Mouse (Mus musculus) adrenal gland, adult 18-20 months (tissue): ENCODE results near the gene Thrap3. TPM values are rescaled to one million over a fixed set of nuclear protein-coding genes. Genes with fewer than 3 reads are reported as not detected.
"Not testable (repeated sequence)": the region's sequence is repeated elsewhere in the genome, so short reads cannot be mapped to it uniquely, and the experiment has no call there.

Source experiments
- DNase-seq, 2 experiments: peaks; one replicate each; pipeline ENCODE4 v3.0.0; 2021 to 2022; ENCODE audit warnings: low spot score in 2 of 2
- total RNA-seq, 2 experiments: library from RNA; stranded (reverse); gene quantifications; 1 replicate in 1 of 2; 2 replicates in 1 of 2; pipeline ENCODE4 v1.2.3; 2021

Thrap3 gene
- total RNA-seq, 2 experiments from 2014 or later, result 142 to 182 TPM

GRCm38 (mm10) chr4:126220045-126220444, 17.5 kb upstream of the Thrap3 start:
- no peak for DNase-seq

- DNase-seq, result not testable (repeated sequence)
Measured at GRCm38 (mm10) chr4:126219540-126219939, 17.0 kb upstream of the Thrap3 start.

- no peak for DNase-seq
Measured at GRCm38 (mm10) chr4:126217771-126218170, 15.2 kb upstream of the Thrap3 start.

GRCm38 (mm10) chr4:126207081-126207480, 4.5 kb upstream of the Thrap3 start:
- DNase-seq, result no peak

GRCm38 (mm10) chr4:126205386-126205785, 2.8 kb upstream of the Thrap3 start:
- no peak for DNase-seq

- DNase-seq, result no peak
Measured at GRCm38 (mm10) chr4:126204661-126205230, 2.2 kb upstream of the Thrap3 start.

DNA sequence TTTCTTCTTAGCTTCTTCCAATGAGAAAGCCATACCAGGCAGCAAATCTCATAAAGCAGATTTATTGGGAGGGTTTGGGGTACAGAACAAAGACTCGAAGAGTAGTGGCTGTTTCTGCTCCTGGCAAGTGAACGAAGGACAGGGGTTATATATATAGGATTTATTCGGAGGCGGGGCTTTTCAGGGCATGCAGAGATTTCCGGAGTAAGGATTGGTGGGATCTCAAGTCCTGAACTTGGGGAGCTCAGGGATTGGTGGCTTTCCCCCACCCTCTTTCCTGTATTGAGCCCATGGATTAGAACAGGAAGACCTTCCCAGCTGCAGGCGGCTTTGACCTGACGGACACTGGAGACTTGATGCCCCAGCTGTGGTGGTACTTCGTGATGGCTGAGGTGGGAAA, 1.5 kb upstream of the Thrap3 start:
- no peak for DNase-seq

- DNase-seq, result no peak
Measured at GRCm38 (mm10) chr4:126203336-126203895, 856 bp upstream of the Thrap3 start.

DNA sequence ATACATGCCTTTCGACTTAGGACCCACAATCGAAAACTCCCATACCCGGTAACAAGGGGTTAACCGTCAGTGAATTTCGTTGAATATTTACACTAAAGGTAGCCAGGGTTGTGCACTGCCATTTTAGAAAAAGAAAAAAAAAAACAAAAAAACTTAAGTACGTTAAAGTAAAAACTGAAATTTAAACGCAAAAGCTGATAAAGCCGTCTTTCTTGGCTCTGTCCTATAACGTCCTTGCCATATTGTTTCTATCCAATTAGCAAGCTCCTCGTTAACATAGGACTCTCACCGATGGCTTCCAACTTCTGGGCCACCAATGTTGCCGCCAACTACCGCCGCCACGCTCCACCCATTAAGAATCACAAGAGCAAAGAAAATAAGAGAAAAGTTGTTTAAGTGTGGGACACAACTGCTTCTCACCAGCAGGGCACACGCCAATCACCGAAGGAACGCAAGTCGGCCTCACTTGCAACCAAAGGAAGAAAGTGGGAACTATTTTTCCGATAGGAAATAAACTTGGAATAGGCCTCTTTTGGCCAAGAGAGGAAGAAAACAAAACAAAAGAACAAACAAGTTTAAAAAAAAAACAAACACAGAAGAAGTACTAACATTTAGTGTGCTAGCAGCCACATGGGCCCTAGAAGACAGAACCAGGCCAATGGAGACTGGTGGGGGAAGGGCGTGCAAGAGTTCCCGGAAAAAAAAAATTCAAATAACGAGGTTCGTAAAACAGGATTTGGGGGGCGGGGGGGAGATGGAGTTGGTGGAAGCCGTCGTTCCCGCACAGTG, 852 bp downstream of the Thrap3 start:
- DNase-seq, result peak in 1 of 2 experiments; percentile 42

GRCm38 (mm10) chr4:126200656-126201055, 1.9 kb downstream of the Thrap3 start:
- no peak for DNase-seq

GRCm38 (mm10) chr4:126200036-126200435, 2.5 kb downstream of the Thrap3 start:
- DNase-seq, result no peak

- DNase-seq, result no peak
Measured at GRCm38 (mm10) chr4:126199556-126199955, 3.0 kb downstream of the Thrap3 start.

- DNase-seq, result no peak
Measured at GRCm38 (mm10) chr4:126197485-126197884, 5.1 kb downstream of the Thrap3 start.

DNA sequence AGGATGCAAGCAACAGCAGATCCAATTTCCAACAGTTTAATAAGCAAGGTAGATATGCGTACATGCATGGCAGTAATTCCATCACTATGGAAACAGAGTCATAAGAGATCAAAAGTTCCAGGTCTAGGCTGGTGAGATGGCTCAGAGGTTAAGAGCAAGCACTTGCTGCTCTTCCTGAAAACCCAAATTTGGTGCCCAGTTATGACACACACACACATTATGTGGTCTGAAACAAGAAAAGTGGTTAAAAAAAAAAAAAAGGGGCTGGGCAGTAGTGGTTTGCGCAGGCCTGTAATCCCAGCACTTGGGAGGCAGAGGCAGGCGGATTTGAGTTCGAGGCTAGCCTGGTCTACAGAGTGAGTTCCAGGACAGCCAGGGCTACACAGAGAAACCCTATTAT, 7.6 kb downstream of the Thrap3 start:
- DNase-seq, result no peak

GRCm38 (mm10) chr4:126194216-126194615, 8.3 kb downstream of the Thrap3 start:
- no peak for DNase-seq

GRCm38 (mm10) chr4:126190636-126191035, 11.9 kb downstream of the Thrap3 start:
- DNase-seq, result peak in 1 of 2 experiments; percentile 38

- DNase-seq, result no peak
Measured at GRCm38 (mm10) chr4:126187096-126187495, 15.5 kb downstream of the Thrap3 start.

DNA sequence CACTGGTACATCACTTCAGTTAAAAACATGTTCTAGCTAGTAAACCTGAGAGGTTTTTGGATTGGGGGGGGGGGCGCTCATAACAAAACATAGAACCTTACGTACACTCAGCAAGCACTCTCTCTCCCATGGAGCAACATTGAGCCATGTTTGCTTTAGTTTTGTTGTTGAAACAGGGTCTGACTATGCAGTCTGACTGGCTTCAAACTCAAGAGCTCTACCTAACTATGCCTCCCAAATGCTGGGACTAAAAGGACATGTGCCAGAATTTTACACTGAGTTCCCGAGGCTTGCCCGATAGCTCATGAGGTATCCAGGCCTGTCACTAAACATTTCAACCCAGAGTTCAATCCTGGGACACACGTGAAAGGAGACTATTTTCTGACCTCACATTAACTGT, 19.5 kb downstream of the Thrap3 start:
- DNase-seq, result no peak

DNA sequence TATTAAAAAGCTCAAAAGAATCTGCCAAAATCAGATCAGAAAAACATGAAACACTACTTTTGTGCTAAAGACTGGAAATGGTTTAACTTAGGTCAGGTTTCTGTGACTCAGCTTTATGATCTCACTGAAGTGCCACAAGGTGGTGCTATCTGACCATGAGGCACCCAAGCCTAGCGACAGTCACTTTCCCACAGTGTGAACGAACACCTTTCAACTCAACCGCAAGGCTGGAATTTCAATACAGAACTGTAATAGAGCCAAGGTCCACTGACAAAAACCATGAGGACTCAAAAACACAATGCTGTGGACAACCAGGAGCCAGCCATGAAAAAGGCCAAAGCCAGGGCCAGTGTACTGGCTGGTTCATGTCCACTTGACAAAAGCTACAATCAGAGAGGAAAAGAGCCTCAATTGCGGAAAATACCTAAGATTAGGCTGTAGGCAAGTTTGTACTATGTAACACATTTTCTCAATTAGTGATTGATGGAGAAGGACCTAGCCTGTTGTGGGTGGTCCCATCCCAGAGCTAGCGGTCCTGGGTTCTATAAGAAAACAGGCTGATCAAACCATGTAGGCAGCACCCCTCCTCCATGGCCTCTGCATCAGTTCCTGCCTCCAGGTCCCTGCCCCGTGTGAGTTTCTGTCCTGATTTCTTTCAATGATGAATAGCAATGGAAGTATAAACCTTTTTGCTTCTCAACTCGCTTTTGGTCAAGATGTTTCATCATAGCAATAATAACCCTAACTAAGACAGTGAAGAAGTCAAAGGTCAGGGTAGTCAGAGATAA, 21.2 kb downstream of the Thrap3 start:
- peak in 1 of 2 experiments; percentile 50 for DNase-seq

DNA sequence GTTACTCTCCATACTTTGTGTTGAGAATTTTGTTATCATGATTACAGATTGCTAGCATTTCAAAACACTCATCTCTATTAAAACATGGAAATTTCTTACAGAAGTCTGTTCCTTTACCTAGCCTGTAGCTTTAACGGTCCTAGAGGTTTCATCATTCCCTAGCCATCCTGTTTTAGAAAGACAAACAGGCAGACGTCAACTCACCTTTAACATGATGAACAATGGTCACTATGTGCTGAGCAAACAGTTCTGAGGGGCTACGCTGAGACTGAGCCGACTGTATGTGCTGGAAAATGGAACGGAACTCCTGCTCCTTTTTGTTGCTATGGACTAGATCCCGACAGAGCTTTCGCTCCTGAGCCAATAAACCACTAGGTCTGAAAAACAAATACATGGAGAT, 26.6 kb downstream of the Thrap3 start:
- not testable (repeated sequence) for DNase-seq

DNA sequence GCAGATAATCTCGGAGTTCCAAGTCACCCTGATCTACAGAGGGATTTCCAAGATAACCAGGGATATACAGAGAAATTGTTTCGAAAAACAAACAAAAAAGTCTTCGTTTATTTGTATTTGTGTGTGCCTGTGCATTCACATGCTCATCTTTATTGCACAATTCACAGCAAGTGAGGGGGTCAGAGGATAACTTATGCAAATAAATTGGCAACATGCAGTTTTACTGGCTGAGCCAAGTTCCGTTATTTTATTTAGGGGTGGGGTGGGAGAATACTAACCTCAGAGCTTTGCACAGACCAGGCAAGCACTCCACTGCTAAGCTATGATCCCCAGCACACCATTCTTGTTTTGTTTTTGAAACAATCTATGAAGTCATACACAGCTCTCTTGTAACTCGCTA, 28.8 kb downstream of the Thrap3 start:
- DNase-seq, result no peak

GRCm38 (mm10) chr4:126170737-126171136, 31.8 kb downstream of the Thrap3 start:
- not testable (repeated sequence) for DNase-seq
